Mouse (Mus musculus): Measurements from ENCODE around the gene Gzmd. TPM values are rescaled to one million over a fixed set of nuclear protein-coding genes. Genes with fewer than 3 reads are reported as not detected.
A peak's percentile ranks its signal among the peaks of the same experiment; 100 is the strongest.

Gene Gzmd
- polyA plus RNA-seq, 1 experiment from 2014 or later: not detected

DNA sequence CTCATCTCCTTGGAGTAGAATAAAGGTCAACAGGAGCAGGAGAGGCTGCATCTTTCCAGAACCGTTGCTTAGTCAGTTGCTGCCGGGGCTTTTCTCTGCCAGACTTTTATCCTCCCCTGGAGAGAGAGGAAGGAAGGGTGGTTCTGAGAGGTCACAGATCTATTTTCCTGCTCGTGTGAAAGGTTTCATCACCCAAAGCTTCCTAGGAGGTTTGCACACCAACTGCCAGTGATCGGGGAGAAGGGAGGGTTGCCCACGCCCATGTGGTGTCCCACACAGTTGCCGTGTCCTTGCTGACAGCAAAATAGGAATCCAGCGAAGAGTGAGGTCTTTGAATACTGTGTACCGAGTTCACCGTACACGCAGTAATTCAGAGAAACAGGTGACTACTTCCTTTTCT, 30.0 kb downstream of the Gzmd start, which contains the start of gene Ctsg:
Gene Ctsg, minus strand, starts transcription at position 189 of the 400 bp plus-strand sequence.
- Histone ChIP-seq H3K4me2 (no peak within 1 kb of the TSS), H3K27me3 (ENCODE audit: control insufficient read depth, insufficient read depth, low read length) (no peaks in the 10 kb centered on the region), H3K27ac (ENCODE audit: low read depth, low read length) (no peak within 1 kb of the TSS), H3K4me3 (ENCODE audit: low read depth, low read length) (no peak within 1 kb of the TSS), H3K9me3 (replicated peaks; ENCODE audit: control insufficient read depth, low read length) (no peaks in the 10 kb centered on the region), H3K9ac (ENCODE audit: low read depth, low read length) (no peak within 1 kb of the TSS), H3K36me3 (ENCODE audit: control insufficient read depth, insufficient read depth, low read length) (no peaks in the 10 kb centered on the region), H3K4me1 (ENCODE audit: control insufficient read depth, insufficient read depth, low read length) (peaks cover 5% of the 10 kb centered on the region; the same call in 1 of the 2 replicates)
- WGBS (ENCODE audit: insufficient replicate concordance): 62% methylated on average over 10 of the region's 10 CpGs
- no peak for ATAC-seq (replicated peaks; ENCODE audit: insufficient number of reproducible peaks, low FRiP score, low TSS enrichment)

DNA sequence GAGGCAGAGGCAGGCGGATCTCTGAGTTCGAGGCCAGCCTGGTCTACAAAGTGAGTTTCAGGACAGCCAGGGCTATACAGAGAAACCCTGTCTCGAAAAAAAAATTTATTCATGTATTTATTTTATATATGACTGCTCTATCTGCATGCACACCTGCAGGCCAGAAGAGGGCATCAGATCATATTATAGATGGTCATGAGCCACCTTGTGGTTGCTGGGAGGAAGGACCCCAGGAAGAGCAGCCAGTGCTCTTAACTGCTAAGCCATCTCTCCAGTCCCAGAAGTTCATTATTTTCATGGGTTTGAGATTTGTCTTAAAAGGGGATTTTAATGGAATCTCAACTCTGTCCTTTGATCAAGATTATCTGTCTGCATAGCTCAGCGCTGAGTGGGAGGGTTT, 33.5 kb downstream of the Gzmd start:
- no peak overlapping the region for H3K9ac ChIP-seq (ENCODE audit: low read depth, low read length)
- peaks cover 5% of the 10 kb centered on the region for H3K4me1 ChIP-seq (ENCODE audit: control insufficient read depth, insufficient read depth, low read length)
- no peak for ATAC-seq (replicated peaks; ENCODE audit: insufficient number of reproducible peaks, low FRiP score, low TSS enrichment)
- H3K27me3 ChIP-seq (ENCODE audit: control insufficient read depth, insufficient read depth, low read length): no peaks in the 10 kb centered on the region
- 69% methylated on average over 4 of the region's 4 CpGs for WGBS (ENCODE audit: insufficient replicate concordance)
- H3K4me2 ChIP-seq: no peak overlapping the region
- no peaks in the 10 kb centered on the region for H3K36me3 ChIP-seq (ENCODE audit: control insufficient read depth, insufficient read depth, low read length)
- no peaks in the 10 kb centered on the region for H3K9me3 ChIP-seq (replicated peaks; ENCODE audit: control insufficient read depth, low read length)
- H3K27ac ChIP-seq (ENCODE audit: low read depth, low read length): no peak overlapping the region
- H3K4me3 ChIP-seq (ENCODE audit: low read depth, low read length): no peak overlapping the region

DNA sequence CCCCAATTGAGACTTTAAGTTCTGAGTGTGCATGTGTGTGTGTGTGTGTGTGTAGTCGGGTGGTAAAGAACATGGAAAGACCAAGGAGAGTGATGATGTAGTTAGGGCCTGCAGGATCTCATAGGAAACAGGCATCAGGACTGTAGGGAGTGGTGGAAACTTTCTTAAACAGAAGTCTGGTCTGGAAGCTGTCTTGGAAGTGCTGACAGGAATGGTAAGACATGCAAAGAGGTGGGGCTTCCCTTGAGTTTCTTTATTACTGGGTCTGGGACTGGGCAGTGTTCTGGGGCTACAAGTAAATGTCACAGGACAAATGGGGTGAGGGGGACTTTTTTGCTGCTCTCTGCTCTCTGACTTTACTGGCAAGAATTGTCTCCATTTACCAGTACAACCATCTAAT, 34.8 kb downstream of the Gzmd start:
- Histone ChIP-seq H3K36me3 (ENCODE audit: control insufficient read depth, insufficient read depth, low read length) (no peaks in the 10 kb centered on the region), H3K4me2 (no peak overlapping the region), H3K27ac (ENCODE audit: low read depth, low read length) (no peak overlapping the region; the same call in 1 of the 2 replicates), H3K4me1 (ENCODE audit: control insufficient read depth, insufficient read depth, low read length) (peaks cover 5% of the 10 kb centered on the region), H3K9me3 (replicated peaks; ENCODE audit: control insufficient read depth, low read length) (no peaks in the 10 kb centered on the region), H3K9ac (ENCODE audit: low read depth, low read length) (no peak overlapping the region), H3K27me3 (ENCODE audit: control insufficient read depth, insufficient read depth, low read length) (no peaks in the 10 kb centered on the region), H3K4me3 (ENCODE audit: low read depth, low read length) (no peak overlapping the region)
- 31% methylated on average over 1 of the region's 1 CpGs for WGBS (ENCODE audit: insufficient replicate concordance)
- ATAC-seq (replicated peaks; ENCODE audit: insufficient number of reproducible peaks, low FRiP score, low TSS enrichment): peak; percentile 42; the same call in 1 of the 2 replicates

DNA sequence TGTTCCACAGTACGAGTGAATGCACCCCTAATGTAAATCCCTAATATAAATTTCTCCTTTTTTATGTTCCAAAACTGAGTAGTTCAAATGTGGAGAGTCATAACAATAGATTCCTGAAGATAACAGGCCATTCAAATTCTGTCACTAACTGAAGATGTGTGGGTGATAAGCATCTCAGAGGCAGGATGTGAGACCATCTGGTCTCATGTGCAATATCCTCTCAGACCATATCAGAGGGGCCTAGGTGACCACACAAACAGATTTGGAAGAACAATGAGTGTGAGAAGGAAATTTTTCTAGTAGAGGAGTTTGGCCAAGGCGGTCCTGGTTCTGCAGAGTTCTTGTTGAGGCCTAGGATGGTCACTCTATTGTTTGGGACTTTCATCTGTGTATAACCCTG, 39.1 kb downstream of the Gzmd start:
- H3K4me3 ChIP-seq (ENCODE audit: low read depth, low read length): no peak overlapping the region
- no peaks in the 10 kb centered on the region for H3K36me3 ChIP-seq (ENCODE audit: control insufficient read depth, insufficient read depth, low read length)
- ATAC-seq (replicated peaks; ENCODE audit: insufficient number of reproducible peaks, low FRiP score, low TSS enrichment): no peak
- no peaks in the 10 kb centered on the region for H3K27me3 ChIP-seq (ENCODE audit: control insufficient read depth, insufficient read depth, low read length)
- no peak overlapping the region for H3K9ac ChIP-seq (ENCODE audit: low read depth, low read length)
- H3K4me1 ChIP-seq (ENCODE audit: control insufficient read depth, insufficient read depth, low read length): peaks cover 5% of the 10 kb centered on the region
- no peaks in the 10 kb centered on the region for H3K9me3 ChIP-seq (replicated peaks; ENCODE audit: control insufficient read depth, low read length)
- H3K4me2 ChIP-seq: no peak overlapping the region
- H3K27ac ChIP-seq (ENCODE audit: low read depth, low read length): no peak overlapping the region
- WGBS (ENCODE audit: insufficient replicate concordance): 70% methylated on average over 2 of the region's 2 CpGs

DNA sequence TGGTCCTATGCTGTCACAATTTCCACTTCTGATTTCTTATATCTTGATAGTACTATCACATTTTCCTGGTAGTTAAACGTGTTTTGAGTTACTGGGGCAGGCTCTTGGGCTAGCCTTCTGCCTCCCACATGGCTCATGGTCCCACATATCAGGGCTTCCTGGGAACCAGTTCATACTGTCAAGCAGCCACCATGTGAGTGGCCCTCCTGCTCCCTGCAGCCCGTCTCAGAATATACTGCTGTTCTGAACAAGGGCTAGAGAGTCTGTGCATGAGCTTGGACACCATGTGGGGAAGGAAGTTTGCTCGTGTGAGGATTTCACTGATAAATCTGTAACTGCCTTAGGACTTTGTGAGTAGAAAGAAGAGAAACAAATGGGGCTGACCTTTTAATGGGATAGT, 45.7 kb downstream of the Gzmd start:
- ATAC-seq (replicated peaks; ENCODE audit: insufficient number of reproducible peaks, low FRiP score, low TSS enrichment): no peak
- Histone ChIP-seq H3K4me2 (no peak overlapping the region), H3K27ac (ENCODE audit: low read depth, low read length) (no peak overlapping the region), H3K9me3 (replicated peaks; ENCODE audit: control insufficient read depth, low read length) (no peaks in the 10 kb centered on the region), H3K9ac (ENCODE audit: low read depth, low read length) (no peak overlapping the region), H3K4me1 (ENCODE audit: control insufficient read depth, insufficient read depth, low read length) (no peaks in the 10 kb centered on the region), H3K27me3 (ENCODE audit: control insufficient read depth, insufficient read depth, low read length) (no peaks in the 10 kb centered on the region), H3K36me3 (ENCODE audit: control insufficient read depth, insufficient read depth, low read length) (no peaks in the 10 kb centered on the region), H3K4me3 (ENCODE audit: low read depth, low read length) (no peak overlapping the region)
- WGBS (ENCODE audit: insufficient replicate concordance): 63% methylated on average over 3 of the region's 3 CpGs

DNA sequence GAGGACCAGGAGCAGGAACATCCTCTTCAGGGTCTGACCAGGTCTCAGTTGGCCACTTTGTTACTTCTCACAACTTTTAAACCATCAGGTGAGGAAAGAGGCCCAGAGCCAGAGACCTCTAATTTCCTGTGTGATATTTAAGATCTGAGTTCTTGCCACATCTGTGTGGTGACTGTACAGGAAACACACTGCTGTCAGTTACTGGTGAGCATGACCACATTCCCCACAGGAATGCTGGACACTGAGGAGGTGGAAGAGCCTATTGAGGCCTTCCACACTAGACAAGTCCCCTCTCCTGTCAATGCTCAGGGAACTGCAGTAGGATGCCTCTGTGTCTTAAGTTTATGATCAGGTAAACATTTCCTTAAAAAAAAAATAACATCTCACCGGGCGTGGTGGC, 47.2 kb downstream of the Gzmd start, which contains the start of gene Mcpt8:
Gene Mcpt8, minus strand, starts transcription at position 107 of the 400 bp plus-strand sequence.
- Histone ChIP-seq H3K4me3 (ENCODE audit: low read depth, low read length) (no peak within 1 kb of the TSS), H3K4me1 (ENCODE audit: control insufficient read depth, insufficient read depth, low read length) (no peaks in the 10 kb centered on the region), H3K27ac (ENCODE audit: low read depth, low read length) (no peak within 1 kb of the TSS), H3K27me3 (ENCODE audit: control insufficient read depth, insufficient read depth, low read length) (no peaks in the 10 kb centered on the region), H3K9ac (ENCODE audit: low read depth, low read length) (no peak within 1 kb of the TSS), H3K9me3 (replicated peaks; ENCODE audit: control insufficient read depth, low read length) (no peaks in the 10 kb centered on the region), H3K36me3 (ENCODE audit: control insufficient read depth, insufficient read depth, low read length) (no peaks in the 10 kb centered on the region), H3K4me2 (no peak within 1 kb of the TSS)
- 92% methylated on average over 2 of the region's 2 CpGs for WGBS (ENCODE audit: insufficient replicate concordance)
- no peak for ATAC-seq (replicated peaks; ENCODE audit: insufficient number of reproducible peaks, low FRiP score, low TSS enrichment)

DNA sequence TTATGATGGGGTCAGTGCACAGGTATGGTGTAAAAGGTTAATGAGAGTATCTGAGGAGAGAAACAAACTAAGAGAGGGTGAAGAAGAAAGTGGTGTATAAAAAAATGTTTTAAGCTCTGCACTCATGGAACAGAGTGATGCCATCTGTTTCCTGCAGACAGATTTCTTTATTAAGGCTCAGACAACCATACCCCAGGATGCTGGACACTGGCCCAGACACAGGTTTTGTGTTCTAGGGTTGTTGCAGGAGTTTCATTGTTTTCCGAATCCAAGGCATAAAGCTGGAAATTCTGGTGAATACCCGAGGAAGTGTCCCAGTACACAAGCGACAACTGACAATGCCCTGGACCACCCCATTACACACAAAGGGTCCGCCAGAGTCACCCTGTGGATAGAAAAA, 50.4 kb downstream of the Gzmd start:
- no peak overlapping the region for H3K4me2 ChIP-seq
- no peak for ATAC-seq (replicated peaks; ENCODE audit: insufficient number of reproducible peaks, low FRiP score, low TSS enrichment)
- H3K4me3 ChIP-seq (ENCODE audit: low read depth, low read length): no peak overlapping the region
- H3K9ac ChIP-seq (ENCODE audit: low read depth, low read length): no peak overlapping the region
- H3K27me3 ChIP-seq (ENCODE audit: control insufficient read depth, insufficient read depth, low read length): no peaks in the 10 kb centered on the region
- H3K4me1 ChIP-seq (ENCODE audit: control insufficient read depth, insufficient read depth, low read length): no peaks in the 10 kb centered on the region
- 80% methylated on average over 4 of the region's 4 CpGs for WGBS (ENCODE audit: insufficient replicate concordance)
- H3K27ac ChIP-seq (ENCODE audit: low read depth, low read length): no peak overlapping the region
- no peaks in the 10 kb centered on the region for H3K9me3 ChIP-seq (replicated peaks; ENCODE audit: control insufficient read depth, low read length)
- H3K36me3 ChIP-seq (ENCODE audit: control insufficient read depth, insufficient read depth, low read length): no peaks in the 10 kb centered on the region

Small RNA genes within 50 kb of the gene (microRNA-seq; reads per million reads assigned to microRNA genes)
- gene Mir6949 (ENCODE audit: borderline number of aligned reads): not detected

Other genes starting within 250 kb of the Gzmd start
- 0.30 and 0.42 TPM in 2 replicates for gene Cbln3, start 248.2 kb downstream of the Gzmd start, polyA plus RNA-seq (2014; fragmentation: Nextera tagmentation; extraction: Ambion mirVana)
- gene Khnyn, start 247.7 kb downstream of the Gzmd start, polyA plus RNA-seq (2014; fragmentation: Nextera tagmentation; extraction: Ambion mirVana): 6.0 and 8.9 TPM in 2 replicates
- gene Sdr39u1, start 232.3 kb downstream of the Gzmd start, polyA plus RNA-seq (2014; fragmentation: Nextera tagmentation; extraction: Ambion mirVana): 36.9 and 42.2 TPM in 2 replicates
- gene Cma1, start 187.9 kb downstream of the Gzmd start, polyA plus RNA-seq (2014; fragmentation: Nextera tagmentation; extraction: Ambion mirVana): not detected in 2 replicates
- not detected in 2 replicates for gene Cma2, start 181.6 kb downstream of the Gzmd start, polyA plus RNA-seq (2014; fragmentation: Nextera tagmentation; extraction: Ambion mirVana)
- not detected in 2 replicates for gene Mcpt1, start 114.6 kb downstream of the Gzmd start, polyA plus RNA-seq (2014; fragmentation: Nextera tagmentation; extraction: Ambion mirVana)
- not detected in 2 replicates for gene Mcpt9, start 102.1 kb downstream of the Gzmd start, polyA plus RNA-seq (2014; fragmentation: Nextera tagmentation; extraction: Ambion mirVana)
- not detected in 2 replicates for gene Mcpt2, start 90.6 kb downstream of the Gzmd start, polyA plus RNA-seq (2014; fragmentation: Nextera tagmentation; extraction: Ambion mirVana)
- gene Mcpt4, start 70.3 kb downstream of the Gzmd start, polyA plus RNA-seq (2014; fragmentation: Nextera tagmentation; extraction: Ambion mirVana): not detected in 2 replicates
- gene Mcpt8, start 47.3 kb downstream of the Gzmd start, polyA plus RNA-seq (2014; fragmentation: Nextera tagmentation; extraction: Ambion mirVana): not detected in 2 replicates
- gene Ctsg, start 30.0 kb downstream of the Gzmd start, polyA plus RNA-seq (2014; fragmentation: Nextera tagmentation; extraction: Ambion mirVana): 0.21 TPM in 1 of 2 replicates, not detected in the other
- gene Gzme, start 12.0 kb downstream of the Gzmd start, polyA plus RNA-seq (2014; fragmentation: Nextera tagmentation; extraction: Ambion mirVana): not detected in 2 replicates
- not detected in 2 replicates for gene Gzmg, start 27.0 kb upstream of the Gzmd start, polyA plus RNA-seq (2014; fragmentation: Nextera tagmentation; extraction: Ambion mirVana)
- not detected in 2 replicates for gene Gzmn, start 42.0 kb upstream of the Gzmd start, polyA plus RNA-seq (2014; fragmentation: Nextera tagmentation; extraction: Ambion mirVana)
- not detected in 2 replicates for gene Gzmf, start 78.8 kb upstream of the Gzmd start, polyA plus RNA-seq (2014; fragmentation: Nextera tagmentation; extraction: Ambion mirVana)
- not detected in 2 replicates for gene Gzmc, start 102.0 kb upstream of the Gzmd start, polyA plus RNA-seq (2014; fragmentation: Nextera tagmentation; extraction: Ambion mirVana)
- gene Gzmb, start 129.7 kb upstream of the Gzmd start, polyA plus RNA-seq (2014; fragmentation: Nextera tagmentation; extraction: Ambion mirVana): not detected in 2 replicates
- gene Atp12a, start 232.5 kb upstream of the Gzmd start, polyA plus RNA-seq (2014; fragmentation: Nextera tagmentation; extraction: Ambion mirVana): not detected in 2 replicates

All from heart, embryonic 11.5 days (tissue).